Mouse (Mus musculus) frontal cortex, postnatal 25 days (tissue): ENCODE measurements around the gene Alk.
A peak's percentile ranks its signal among the peaks of the same experiment; 100 is the strongest.

Experiments used
- DNase-seq, 2 experiments: peaks; one replicate each; pipeline ENCODE4 v3.0.0; 2022; ENCODE audit warnings: low spot score in 2 of 2

Gene Alk

DNA sequence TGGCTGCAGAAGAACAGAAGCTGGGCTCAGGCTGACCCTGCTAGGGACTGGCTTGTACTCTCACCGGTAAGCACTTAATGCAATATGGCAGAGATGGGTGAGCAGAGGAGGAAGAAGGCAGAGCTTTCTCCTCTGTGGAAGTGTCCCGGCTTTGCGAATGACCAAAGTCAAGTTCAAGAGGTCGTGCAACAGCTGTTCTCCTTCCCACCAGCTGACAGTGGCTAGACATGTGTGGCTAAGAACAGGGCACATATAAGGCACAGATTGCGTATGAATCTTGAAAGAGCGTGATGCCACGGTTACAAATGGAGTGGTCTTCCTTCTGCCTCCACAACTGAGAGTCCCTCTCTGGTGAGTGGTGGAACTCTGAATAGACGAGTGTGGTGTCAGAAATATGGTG, 625.3 kb downstream of the Alk start:
- no peak for DNase-seq

DNA sequence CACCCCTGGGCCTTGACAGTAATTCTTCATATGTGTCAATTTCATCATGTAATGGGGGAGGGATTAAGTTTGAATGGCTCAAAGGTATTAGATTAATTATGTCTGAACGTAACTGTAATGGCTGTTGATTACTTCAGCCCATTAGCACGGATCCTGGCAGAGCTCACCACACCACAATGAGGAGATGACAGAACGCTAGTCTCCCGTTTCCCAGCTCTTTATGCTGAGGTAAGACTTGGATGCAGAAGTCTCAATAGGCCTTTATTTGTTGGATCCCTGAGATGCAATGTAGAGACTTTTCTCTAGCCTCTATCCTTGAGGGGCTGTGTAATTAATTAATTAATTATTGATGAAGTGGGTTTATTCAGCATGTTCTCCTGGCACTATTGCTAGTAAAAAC, 627.8 kb downstream of the Alk start:
- DNase-seq, result no peak

DNA sequence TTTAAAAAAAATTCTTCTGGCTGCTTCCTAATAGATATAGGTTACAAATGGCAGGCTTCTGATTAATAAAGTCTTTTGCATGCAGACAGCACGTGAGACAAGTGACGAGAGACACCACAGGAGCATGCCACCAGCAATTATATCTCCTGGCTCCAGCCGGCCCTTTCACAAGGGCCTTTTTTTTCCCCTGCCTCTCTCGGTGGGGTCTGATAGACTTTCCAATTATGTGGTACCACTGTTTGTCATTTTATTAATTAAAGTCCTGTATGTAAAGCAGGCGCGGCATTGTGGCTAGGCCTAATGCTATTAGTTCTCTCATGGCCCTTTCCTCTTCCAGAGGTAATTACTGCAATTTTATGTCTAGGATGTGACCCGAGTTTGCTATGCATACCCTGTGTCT, 630.7 kb downstream of the Alk start:
- DNase-seq, result no peak

DNA sequence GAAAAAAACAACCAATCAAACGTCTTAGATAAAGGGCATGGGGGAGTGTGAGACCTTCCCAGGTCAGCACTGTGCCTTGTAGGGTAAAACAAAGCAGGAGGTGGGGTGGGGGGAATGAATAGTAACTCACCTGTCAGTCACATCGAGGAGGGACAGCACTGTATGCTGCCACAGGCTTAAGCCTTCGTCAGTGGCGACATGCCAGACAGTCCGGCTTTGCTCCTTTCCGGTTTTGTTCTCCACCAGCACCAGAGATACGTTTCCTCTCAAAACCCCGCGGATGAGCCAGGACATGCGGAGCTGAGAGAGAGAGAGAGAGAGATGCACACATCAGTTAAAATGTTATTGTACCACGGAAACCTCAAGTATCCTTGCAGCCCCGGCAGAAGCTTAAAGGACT, 637.1 kb downstream of the Alk start:
- DNase-seq, result no peak

DNA sequence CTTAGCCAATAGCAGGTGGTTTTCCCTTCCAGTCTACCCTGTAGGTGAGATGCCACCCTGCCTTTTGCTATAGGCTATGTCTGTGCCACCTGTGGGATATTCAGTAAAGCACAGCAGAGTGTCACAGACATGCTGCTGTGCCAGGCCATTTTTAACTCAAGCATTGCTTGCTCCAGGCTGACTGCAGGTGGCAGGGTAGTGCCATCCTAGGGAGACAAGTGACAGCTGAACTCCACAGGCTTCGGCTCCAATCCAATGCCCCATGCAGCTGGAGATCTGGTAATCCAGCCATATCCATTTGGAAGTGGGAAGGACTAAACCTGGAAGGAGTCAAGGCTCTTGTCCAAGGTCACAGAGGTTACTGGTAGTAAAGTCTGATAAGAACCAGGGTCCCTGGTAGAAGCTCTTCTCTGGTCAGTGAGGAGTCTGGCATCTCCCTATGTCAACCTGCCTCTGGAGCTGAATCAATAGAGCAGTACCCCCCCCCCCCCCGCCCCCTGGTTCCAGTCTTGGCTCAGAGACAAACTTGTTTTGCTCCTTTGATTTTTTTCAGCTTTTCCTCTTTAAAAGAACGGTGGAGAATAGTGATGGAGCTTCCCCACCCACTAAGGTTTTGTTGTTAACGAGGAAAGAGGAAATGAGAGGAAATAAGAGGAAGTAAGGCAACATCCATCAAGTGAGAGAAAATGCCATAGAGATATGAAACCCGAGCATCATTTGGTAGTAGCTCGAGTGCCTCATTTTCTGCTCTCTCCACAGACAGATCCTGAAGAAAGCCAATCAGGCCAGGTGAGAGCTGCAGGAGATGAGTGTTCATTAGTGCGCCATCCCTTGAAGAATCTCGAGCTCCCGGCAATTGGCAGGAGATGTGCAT, 638.5 kb downstream of the Alk start:
- DNase-seq, result peak; percentile 24 to 48

DNA sequence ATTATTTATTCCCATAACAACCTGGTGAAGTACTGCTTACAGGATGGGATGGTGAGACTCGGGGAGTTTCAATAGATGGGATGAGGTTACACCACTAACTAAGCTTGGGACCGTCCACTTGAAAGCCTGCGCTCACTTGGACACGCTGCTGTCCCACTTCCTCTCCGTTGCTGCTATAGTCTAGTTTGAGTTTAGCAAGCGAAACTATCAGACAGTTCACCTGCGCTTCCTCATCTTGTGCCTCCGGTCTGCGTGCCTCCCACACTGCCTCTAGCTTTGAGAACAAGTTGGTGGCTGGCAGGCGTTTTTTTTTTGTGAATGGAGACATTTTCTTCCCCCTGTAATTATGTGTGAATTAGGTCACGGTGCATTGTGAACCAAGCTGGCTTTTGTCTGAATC, 639.8 kb downstream of the Alk start:
- no peak for DNase-seq

DNA sequence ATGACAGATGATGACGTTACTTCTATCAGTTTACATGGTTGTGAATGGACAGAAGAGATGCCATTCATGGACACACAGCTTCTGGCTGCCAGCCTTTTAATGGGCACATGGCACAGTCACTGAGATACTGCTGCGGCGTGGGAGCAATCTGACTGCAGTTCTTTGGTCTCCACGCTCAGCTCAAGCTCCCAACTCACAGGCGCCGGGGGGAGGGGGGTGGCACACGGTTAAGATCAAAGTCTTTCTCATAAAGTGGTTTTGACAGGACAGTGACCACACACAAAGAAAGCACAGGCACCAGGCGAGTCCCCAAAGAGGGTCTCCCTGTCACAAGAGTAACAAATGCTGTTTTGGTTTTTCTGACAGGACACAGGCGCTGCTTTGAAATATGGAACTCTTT, 641.7 kb downstream of the Alk start:
- DNase-seq, result no peak

DNA sequence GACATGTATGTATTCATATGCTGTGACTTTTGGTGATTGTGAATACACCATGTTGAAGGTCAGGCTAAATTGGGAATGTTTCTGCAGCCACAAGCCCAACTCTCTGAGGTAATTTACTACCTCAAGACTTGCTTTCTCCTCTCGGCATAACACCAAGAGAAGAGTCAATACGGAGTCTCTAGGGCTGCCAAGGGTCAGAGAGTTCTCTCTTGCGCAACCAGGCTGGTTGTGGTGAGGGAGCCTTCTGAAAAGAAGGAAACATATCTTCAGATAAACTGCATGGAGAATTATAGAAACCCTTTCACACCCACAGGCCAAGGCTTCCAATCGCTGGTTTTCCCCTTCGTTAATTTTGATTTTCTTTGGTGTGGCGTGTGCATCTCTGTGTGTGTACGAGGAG, 649.4 kb downstream of the Alk start:
- DNase-seq, result no peak

DNA sequence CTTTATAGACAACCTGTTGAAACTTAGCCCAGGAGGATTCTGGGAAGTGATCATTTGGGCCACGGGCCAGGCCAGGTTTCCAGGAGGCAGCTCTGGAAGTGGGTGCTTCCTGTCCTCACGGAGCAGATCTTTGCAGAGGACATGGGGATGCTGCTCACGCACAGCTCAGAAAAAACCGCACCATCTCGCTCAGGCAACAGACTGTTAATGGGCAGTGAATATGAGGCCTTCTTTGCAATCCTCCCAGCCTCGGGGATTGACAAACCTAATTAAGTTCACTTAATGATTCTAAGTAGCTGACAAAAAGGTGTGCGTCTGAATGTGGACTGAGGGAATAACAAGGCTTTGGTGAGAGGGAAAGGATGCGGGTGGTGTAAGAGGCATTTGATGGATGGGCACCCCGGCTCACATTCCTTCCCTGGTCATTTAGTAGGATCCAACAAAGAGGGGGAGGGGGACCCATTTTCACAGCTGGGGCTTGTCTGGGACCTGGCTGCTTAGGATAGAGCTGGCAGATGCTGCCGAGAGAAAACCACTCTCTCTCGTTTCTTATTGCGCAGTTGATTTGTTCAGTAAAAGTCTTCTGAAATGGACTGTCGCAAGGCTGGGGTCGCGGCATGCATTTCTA, 650.1 kb downstream of the Alk start:
- no peak for DNase-seq

DNA sequence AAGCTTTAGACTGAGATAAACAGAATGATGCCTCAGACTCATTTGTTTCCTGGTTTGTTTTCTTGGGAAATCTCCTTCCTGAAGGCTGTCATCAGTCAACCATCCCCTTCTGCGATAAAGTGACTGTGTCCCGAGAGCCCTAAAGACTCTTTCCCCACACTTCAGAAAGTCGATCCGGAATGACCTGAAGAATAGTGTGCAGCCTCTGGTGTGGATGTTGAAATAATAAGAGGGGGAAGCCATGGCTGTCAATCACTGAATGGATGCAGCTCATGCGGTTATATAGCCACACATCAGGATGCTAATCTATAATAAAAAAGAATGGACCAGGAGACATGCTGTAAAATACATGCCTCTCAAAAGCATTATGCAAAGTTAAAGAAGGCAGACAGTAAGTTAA, 653.5 kb downstream of the Alk start:
- no peak for DNase-seq

DNA sequence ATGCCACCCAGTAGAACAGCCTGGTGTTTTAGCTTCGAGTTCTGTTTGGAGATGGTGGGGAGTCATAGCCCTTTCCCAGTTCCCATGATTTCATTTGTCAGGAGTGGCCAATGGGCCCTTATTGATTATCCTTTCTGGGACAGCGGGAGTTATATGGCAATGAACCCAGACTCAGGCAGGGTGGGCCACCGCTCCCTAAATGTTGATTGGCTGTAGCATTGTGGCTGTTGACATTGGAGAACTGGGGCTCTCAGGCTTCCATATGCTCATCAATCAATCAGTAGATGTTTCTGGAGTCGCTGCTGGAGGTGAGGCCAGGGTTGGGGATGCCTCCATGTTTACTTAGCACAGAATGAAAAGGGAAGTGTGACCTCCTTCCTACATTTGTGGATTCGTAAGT, 655.7 kb downstream of the Alk start:
- no peak for DNase-seq

DNA sequence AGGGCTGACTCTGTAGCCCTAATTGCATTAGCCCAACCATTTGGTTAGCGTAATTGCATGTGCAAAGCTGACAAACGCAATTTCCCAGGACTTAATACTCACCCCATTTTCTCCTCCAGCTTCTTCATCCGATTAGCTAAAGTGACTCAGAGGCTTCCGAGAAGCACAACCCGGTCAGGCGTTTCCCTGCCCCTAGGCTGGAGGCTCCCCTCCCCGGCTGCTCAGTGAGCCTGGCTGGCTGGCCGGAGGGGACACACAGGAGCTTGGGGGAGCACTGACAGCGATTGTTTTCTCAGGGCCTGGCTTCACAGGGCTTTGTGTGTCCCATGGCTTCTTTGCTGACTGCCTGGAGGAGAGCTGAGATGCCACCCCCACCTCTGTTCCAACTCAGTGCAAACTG, 657.0 kb downstream of the Alk start:
- DNase-seq, result no peak

DNA sequence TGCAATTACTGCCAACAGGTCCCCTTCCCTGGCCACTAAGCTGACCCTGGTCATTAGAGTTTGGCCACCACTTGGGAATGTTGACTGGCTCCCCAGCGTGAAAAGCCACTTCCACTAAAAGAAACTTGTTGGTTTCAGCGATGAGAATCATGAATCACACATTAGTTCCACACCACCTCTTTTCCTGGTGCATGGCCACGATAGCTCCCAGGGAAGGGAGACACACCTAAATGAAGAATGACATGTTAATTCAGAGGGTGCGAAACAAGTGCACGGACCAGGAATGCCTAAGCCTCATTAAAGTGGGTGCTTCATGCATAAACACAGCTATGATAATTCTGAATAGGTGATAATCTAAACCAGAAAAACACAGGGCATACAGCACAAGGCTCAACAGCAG, 660.4 kb downstream of the Alk start:
- no peak for DNase-seq

DNA sequence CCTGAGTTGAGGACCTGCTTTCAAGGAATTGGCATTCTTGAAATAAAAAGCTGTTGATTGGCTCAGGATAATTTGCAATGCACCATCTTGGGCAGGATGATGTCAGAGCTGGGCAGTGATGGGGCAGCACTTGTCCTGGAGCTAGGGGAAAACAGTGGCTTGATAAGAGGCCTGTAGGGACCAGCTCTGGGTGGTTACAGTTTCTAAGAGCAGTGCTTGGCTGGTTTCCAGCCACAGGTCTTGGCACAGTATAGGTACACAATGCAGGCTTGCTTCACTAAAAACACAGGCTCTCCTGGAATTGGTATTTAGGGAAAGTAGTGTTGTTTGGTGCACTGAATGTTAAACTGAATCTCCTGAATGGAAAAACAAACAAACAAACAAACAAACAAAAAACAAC, 662.4 kb downstream of the Alk start:
- DNase-seq, result no peak

DNA sequence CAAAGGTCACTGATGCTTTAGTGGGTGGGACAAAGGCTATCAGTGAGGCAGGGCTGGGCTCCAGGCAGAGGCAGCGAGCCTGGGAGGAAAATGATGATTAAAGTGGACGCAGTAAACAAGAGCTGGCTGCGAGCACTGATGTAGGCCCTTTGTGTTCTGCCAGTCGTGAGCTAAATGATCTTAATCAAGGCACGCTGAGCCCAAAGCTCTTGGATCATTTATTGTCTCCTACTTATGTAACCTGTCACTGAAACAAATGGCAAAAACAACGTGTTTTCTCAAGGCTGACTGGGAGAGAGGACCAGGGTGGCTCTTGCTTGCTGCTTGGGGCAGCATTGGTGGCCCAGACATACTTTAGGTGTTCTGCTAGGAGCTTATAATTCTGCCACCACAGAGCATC, 663.0 kb downstream of the Alk start:
- no peak for DNase-seq

DNA sequence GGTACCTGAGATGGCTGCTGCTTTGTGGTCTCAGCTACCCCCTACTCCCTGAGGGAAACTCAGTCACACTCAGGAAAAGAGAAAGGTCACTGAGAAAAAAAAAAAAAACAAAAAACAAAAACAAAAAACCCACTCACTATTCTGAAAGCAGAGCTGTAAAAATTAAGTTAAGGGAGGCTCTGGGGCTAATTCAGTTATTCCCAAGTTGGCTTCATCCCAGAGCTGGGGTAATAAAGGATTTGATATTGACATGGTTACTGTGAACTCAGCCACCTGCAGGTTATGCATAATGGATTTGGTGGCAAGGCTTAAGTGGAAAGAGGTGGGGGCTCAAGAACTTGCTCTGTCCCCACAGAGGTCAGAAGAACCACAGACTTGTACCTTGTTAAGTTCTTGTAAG, 667.7 kb downstream of the Alk start:
- DNase-seq, result no peak

DNA sequence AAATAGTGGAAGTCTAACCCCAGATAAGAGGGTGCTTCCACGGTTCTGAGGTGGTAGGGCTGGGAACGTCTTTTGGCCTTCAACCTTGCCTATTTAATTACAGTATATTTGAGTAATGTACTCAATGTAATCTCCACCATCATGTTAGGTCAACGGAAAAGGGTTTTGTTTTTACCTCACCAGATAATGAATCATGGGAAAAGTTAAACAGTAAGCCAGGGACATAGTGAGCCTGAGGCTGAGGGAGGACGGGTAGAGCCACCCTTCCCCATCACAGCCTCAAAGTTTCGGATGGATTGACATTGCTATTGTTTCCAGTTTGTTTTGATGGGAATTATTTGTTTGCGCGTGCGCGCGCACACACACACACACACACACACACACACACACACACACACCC, 668.6 kb downstream of the Alk start:
- DNase-seq, result no peak

DNA sequence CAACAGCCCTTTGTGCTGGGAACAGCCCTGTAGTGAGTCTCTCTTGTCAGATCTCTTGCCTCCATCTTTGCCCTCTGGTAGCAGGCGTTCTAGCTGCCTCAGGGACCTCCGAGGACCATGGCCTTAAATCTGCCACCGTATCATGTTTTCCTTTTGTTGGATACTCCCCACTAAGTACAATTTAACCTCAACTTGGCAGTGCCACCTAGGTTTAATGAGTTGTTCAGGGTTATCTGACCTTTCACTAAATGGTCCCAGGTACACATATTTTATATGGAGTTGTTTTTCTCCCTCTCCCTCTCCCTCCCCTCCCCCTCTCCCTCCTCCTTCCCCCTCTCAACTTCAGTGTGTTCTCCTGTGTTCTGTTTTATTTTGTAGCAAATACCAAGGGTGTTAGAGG, 669.1 kb downstream of the Alk start:
- no peak for DNase-seq

DNA sequence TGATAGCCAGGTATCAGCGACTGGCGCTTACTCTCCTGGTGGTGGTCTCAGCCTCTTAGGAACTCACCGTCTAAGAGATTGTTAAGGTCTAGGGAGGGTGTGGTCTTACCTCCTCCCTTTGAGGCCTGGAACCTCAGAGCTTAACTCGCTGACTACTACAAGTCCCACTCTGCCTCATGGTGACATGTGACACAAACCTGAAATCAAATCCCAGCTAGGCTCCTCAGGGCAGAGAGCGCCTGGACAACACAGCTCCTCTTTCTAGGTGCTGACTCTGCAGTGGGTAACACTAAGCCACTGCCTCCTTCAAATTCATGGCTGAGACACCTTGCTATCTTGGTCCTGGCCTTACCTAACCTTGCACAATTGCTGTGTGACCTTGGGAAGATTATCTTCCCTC, 689.5 kb downstream of the Alk start:
- no peak for DNase-seq

DNA sequence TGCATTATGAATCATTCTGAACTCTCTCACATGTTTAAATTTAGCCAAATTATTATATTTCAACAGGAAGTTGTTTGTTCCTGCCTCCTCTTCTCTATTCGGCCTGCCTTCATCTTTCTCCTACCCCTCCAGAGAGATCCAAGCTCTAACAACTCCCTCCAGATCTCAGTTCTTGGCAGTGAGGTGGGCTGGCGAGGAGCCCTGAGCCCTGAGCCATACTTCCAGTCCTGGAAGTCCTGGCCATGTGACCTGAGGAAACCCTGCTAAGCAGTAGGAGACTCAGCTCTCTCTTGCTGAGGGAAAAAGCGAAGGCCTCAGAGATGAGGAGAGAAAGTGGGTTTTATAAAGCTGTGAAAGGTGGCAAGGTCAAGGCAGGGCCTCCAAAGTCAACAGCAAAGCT, 689.9 kb downstream of the Alk start:
- peak in 1 of 2 experiments; percentile 11 for DNase-seq

DNA sequence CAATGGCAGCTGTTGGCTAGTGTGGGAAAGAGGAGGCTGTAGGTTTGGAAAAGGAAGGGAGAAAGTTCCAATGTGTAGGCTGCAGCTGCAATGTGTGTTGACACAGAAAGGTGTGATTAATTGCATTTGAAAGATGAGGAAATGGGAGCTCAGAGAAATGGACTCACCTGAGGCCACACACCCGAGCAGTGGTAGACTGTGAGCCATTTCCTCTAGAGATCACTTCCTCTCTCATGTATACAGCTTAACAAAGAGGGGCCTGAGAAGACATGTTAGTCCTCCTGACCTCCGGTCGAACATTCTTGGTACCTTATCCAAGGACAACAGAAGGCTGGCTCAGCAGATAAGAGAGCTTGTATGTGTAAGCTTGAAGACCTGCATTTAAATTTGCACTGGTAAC, 691.2 kb downstream of the Alk start:
- no peak for DNase-seq

DNA sequence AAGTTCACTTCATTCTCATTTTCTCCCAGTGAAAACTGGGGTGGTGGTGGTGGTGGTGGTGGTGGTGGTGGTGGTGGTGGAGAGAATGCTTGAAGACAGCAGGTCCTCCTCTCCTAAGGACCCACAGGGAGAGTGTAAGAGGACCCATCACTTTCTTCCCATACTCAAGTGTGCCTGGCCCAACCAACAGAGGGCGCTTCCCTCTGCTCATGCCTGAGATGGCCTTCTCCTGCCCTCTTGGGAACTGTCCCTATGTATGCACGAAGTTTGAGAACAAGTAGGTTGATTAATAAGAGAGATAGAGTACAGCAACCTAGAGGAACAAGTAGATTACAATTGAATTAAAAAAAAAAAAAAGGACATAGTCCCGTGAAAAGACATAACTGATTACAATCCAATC, 695.3 kb downstream of the Alk start:
- DNase-seq, result no peak

DNA sequence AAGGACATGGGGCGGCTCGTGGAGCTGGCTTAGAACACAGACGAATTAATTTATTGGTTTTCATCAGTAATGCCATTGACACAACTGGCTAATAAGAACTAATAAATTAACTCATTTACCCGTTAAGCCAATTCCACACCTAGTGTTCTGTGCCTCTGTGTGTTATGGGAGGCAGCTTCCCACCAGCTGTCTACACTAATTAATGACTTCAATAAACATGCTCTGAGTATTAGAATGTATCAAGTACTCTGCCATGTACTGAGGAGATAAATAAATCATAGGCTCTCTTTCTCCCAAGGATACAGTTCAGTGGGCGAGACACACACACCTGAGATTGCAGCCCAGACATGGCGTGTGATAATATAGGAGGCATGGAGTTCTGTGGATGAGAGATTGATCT, 723.1 kb downstream of the Alk start:
- DNase-seq, result no peak

DNA sequence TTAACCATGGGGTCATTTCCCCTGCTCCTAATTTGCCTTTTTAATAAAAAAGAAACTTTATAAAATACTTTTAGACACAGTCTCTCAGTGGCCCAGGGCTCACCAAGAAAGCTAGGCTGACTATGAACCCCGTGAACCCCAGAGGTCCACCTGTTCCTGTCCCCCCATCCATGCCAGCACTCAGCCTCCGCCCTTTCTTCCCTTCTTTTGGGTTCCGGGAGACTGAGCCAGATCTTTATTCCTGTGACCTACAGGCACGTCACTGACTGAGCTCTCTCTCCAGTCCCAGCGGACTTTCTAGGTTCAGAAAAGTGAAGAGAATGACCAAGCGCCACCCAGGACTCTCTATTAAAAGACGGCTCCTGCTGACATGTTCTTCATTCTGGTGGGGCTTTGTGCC, 728.9 kb downstream of the Alk start:
- no peak for DNase-seq
